Mouse (Mus musculus) liver, adult 2 months (tissue): ENCODE measurements around the gene Med24.

Experiments
- CTCF ChIP-seq: fragments of 200-500 bp; IDR thresholded peaks from 2 replicates; pipeline ENCODE4 v1.5.1; 2011; ENCODE audit warnings: low read depth, low read length, control low read depth
- POLR2A ChIP-seq: fragments of 200-500 bp; IDR thresholded peaks from 2 replicates; pipeline ENCODE4 v1.6.1; 2011; ENCODE audit warnings: low read length, control low read depth; ENCODE audit not compliant: insufficient read depth; ENCODE audit errors: extremely low read depth

DNA sequence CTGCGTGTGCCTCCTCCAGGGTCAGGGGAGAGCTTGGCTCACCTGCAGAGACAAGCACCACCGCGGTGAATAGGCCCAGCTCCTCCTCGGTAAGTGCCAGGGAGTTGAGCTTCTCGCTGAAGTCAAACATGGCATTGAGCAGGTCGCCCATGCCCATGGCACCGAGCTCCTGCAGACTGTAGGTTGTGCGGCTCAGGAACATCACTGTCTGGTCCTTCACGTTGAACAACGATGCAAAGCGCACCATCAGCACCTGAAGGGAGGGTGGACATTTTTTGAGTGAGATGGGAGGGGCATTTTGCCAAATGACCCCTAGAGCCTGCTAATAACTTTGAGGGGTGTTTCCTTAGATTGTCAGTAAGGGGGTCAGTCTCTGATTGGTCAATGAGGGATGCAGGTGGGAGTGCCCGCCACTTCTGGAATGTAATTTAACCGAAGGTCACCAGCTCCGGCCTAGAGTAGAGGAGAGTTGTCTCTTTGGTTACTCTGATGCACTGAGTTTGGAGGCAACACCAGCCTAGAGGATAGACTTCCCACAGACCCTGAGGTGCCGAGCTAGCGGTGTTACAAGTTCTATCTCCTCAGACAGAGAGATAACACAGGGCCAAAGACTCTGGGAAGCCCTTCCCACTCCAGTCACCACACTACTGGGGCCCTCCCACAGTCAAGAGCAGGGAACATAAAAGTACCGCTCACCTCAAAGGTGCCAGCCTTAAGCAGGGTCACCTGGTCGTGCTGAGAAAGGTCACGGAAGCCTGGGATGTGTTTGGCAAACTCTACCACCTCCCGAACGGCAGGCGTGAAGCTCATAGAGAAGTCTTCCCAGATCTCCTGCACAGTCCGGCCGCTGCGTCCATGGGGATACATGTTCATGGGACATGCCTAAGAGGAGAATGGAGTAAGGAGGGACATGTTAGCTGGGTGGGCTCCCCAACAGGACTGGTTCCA is 40.0 kb upstream of the Med24 start:
- no peak for TF ChIP-seq CTCF
- no peak for TF ChIP-seq POLR2A
